Comparison of ENCODE assay signal across 9 mouse cellular contexts in genomic region chr4:35156149-35156611, GRCm38 (mm10). TPM values are rescaled to one million over a fixed set of nuclear protein-coding genes. Genes with fewer than 3 reads are reported as not detected.
DNase-seq lines count a peak whose midpoint lies in the region; ATAC-seq and TF ChIP-seq lines count a peak whose summit lies in the region.
"Had no signal": no experiment of that assay in that cellular context is flagged by ENCODE, and none has a peak within 500 bp of the region (broad histone marks: within the 10 kb centered on the region; RNA-seq: fewer than 3 reads in every experiment).

No protein-coding gene starts in this region.

- H3K4me2 ChIP-seq in intestine, embryonic 15.5 days (replicated peaks), result peak overlapping the region; percentile 81
- H3K4me2 ChIP-seq in liver, embryonic 11.5 days, result peak overlapping the region; percentile 96
- H3K4me2 ChIP-seq in midbrain, postnatal 0 days (ENCODE audit: low read depth, low read length, poor library complexity, severe bottlenecking), result peak overlapping the region; percentile 97

- no peaks in the 10 kb centered on the region for H3K36me3 ChIP-seq in intestine, embryonic 15.5 days
- no peaks in the 10 kb centered on the region for H3K36me3 ChIP-seq in liver, embryonic 11.5 days (ENCODE audit: control insufficient read depth, insufficient read depth, low read length)
- no peaks in the 10 kb centered on the region for H3K36me3 ChIP-seq in midbrain, postnatal 0 days (ENCODE audit: insufficient read depth, low read length)
- no peaks in the 10 kb centered on the region for H3K36me3 ChIP-seq in splenic B cell, adult 2 months (ENCODE audit: control insufficient read depth, insufficient read depth, low read length, poor library complexity, severe bottlenecking)
- H3K36me3 ChIP-seq: G1E had no signal

- H3K27me3 ChIP-seq in intestine, embryonic 15.5 days (replicated peaks), result no peaks in the 10 kb centered on the region
- H3K27me3 ChIP-seq in liver, embryonic 11.5 days (replicated peaks; ENCODE audit: control insufficient read depth, insufficient read depth, low read length), result no peaks in the 10 kb centered on the region
- peaks cover 8% of the 10 kb centered on the region; the same call in 1 of the 2 replicates for H3K27me3 ChIP-seq in midbrain, postnatal 0 days (ENCODE audit: insufficient read depth, low read length)
- H3K27me3 ChIP-seq in splenic B cell, adult 2 months (ENCODE audit: control insufficient read depth, insufficient read depth, low read length, poor library complexity, severe bottlenecking), result 0 out of 2 replicates have a peak, but pooled peaks cover 1% of the 10 kb centered on the region

- peak; percentile 21 for DNase-seq in layer of hippocampus, adult 11-12 months (ENCODE audit: low spot score)
- DNase-seq in layer of hippocampus, adult 8-10 months (ENCODE audit: low spot score in 2 of 2), result no peak
- peak; percentile 79 for DNase-seq in embryo, embryonic 10 days (ENCODE audit: low spot score)
- DNase-seq in liver, embryonic 11.5 days (ENCODE audit: low spot score), result peak; percentile 65
- DNase-seq in midbrain, postnatal 0 days (ENCODE audit: low spot score), result peak; percentile 8
- peak; percentile 43 for DNase-seq in splenic B cell, adult 2 months (ENCODE audit: low read depth, low spot score)

- 0% methylated on average over 26 of the region's 26 CpGs for WGBS in intestine, embryonic 15.5 days
- WGBS in liver, embryonic 11.5 days, result under 1% methylated on average over 26 of the region's 26 CpGs
- WGBS in midbrain, postnatal 0 days, result 1% methylated on average over 26 of the region's 26 CpGs

- H3K9ac ChIP-seq in intestine, embryonic 15.5 days, result peak overlapping the region; percentile 74
- H3K9ac ChIP-seq in liver, embryonic 11.5 days (ENCODE audit: low read depth, low read length), result peak overlapping the region; percentile 71
- H3K9ac ChIP-seq in midbrain, postnatal 0 days (replicated peaks; ENCODE audit: low read length, poor library complexity, severe bottlenecking), result peak overlapping the region; percentile 39

- no peaks in the 10 kb centered on the region for H3K9me3 ChIP-seq in intestine, embryonic 15.5 days
- H3K9me3 ChIP-seq in liver, embryonic 11.5 days (ENCODE audit: control insufficient read depth, low read length), result no peaks in the 10 kb centered on the region
- no peaks in the 10 kb centered on the region for H3K9me3 ChIP-seq in midbrain, postnatal 0 days (ENCODE audit: low read length)
- H3K9me3 ChIP-seq: G1E had no signal

- H3K4me3 ChIP-seq in intestine, embryonic 15.5 days (replicated peaks), result peak overlapping the region; percentile 63
- peak overlapping the region; percentile 73 for H3K4me3 ChIP-seq in liver, embryonic 11.5 days (ENCODE audit: low read depth, low read length)
- H3K4me3 ChIP-seq in midbrain, postnatal 0 days (ENCODE audit: low read depth, low read length), result peak overlapping the region; percentile 56

- peak; percentile 57 for ATAC-seq in granulocyte monocyte progenitor cell, adult 5-6 weeks (replicated peaks; ENCODE audit: poor library complexity, severe bottlenecking)
- ATAC-seq in intestine, embryonic 15.5 days, result peak; percentile 81
- peak; percentile 70 for ATAC-seq in liver, embryonic 11.5 days (replicated peaks; ENCODE audit: low FRiP score)
- 0 out of 2 replicates have a peak, but pooled peaks have one; percentile 43 for ATAC-seq in midbrain, postnatal 0 days (ENCODE audit: low FRiP score)

- peaks cover 4% of the 10 kb centered on the region; the same call in 1 of the 2 replicates for H3K4me1 ChIP-seq in intestine, embryonic 15.5 days (replicated peaks)
- H3K4me1 ChIP-seq in liver, embryonic 11.5 days (replicated peaks; ENCODE audit: control insufficient read depth, insufficient read depth, low read length), result 0 out of 2 replicates have a peak, but pooled peaks cover 4% of the 10 kb centered on the region
- peaks cover 8% of the 10 kb centered on the region; the same call in 1 of the 2 replicates for H3K4me1 ChIP-seq in midbrain, postnatal 0 days (ENCODE audit: insufficient read depth, low read length)

- TF ChIP-seq CTCF in midbrain, postnatal 0 days (IDR thresholded peaks at IDR 0.05), result no peak

- peak overlapping the region; percentile 95 for H3K27ac ChIP-seq in intestine, embryonic 15.5 days
- H3K27ac ChIP-seq in liver, embryonic 11.5 days (ENCODE audit: low read depth, low read length), result peak overlapping the region; percentile 65
- no peak overlapping the region for H3K27ac ChIP-seq in midbrain, postnatal 0 days (ENCODE audit: low read depth, low read length)

RNA-seq across cellular contexts. Expression of gene Mob3b, which starts 1.1 kb away (rescaled TPM):
- total RNA-seq in layer of hippocampus, adult 8-10 months (2022), result 1 to 10 TPM; 5.6 to 7.2 (median 6.3) TPM
- total RNA-seq in granulocyte monocyte progenitor cell, adult 5-6 weeks (2014; fragmentation: Nextera tagmentation), result 1.4 and 7.8 TPM in 2 replicates
- 0.77 and 2.2 TPM in 2 replicates for total RNA-seq in granulocyte monocyte progenitor cell, adult 5-6 weeks (2017)
- 30.2 and 32.1 TPM in 2 replicates for polyA plus RNA-seq in intestine, embryonic 15.5 days (2015; fragmentation: Nextera tagmentation; extraction: Ambion mirVana)
- polyA plus RNA-seq in liver, embryonic 11.5 days (2014; fragmentation: Nextera tagmentation; extraction: Ambion mirVana), result 6.7 and 7.6 TPM in 2 replicates
- 0.77 and 1.3 TPM in 2 replicates for total RNA-seq in midbrain, postnatal 0 days (2014; rRNA removed)
- polyA plus RNA-seq in midbrain, postnatal 0 days (2015; fragmentation: Nextera tagmentation; extraction: Ambion mirVana), result 1.6 and 1.8 TPM in 2 replicates
- polyA plus RNA-seq: G1E had no signal

RNA-seq across cellular contexts. Expression of gene Ifnk, which starts 4.3 kb away (rescaled TPM):
- not detected for total RNA-seq in layer of hippocampus, adult 8-10 months (2022)
- not detected in 2 replicates for total RNA-seq in granulocyte monocyte progenitor cell, adult 5-6 weeks (2014; fragmentation: Nextera tagmentation)
- not detected in 2 replicates for total RNA-seq in granulocyte monocyte progenitor cell, adult 5-6 weeks (2017)
- 0.49 and 0.64 TPM in 2 replicates for polyA plus RNA-seq in intestine, embryonic 15.5 days (2015; fragmentation: Nextera tagmentation; extraction: Ambion mirVana)
- polyA plus RNA-seq in liver, embryonic 11.5 days (2014; fragmentation: Nextera tagmentation; extraction: Ambion mirVana), result 0.39 TPM in 1 of 2 replicates, not detected in the other
- total RNA-seq in midbrain, postnatal 0 days (2014; rRNA removed), result not detected in 2 replicates
- not detected in 2 replicates for polyA plus RNA-seq in midbrain, postnatal 0 days (2015; fragmentation: Nextera tagmentation; extraction: Ambion mirVana)
- total RNA-seq: G1E had no signal
- polyA plus RNA-seq: G1E had no signal

Comparison
In these comparisons a context has a peak if more than half of its experiments do, and no peak if none do; other contexts are left out.
1. DNase-seq: peak in layer of hippocampus, adult 11-12 months (single experiment), embryo, embryonic 10 days (single experiment), liver, embryonic 11.5 days (single experiment), midbrain, postnatal 0 days (single experiment) and splenic B cell, adult 2 months (single experiment); none in layer of hippocampus, adult 8-10 months (0 of 2).
2. Peak in every context shown above with its lines, with median percentiles within 50 percentile points of each other: ATAC-seq, H3K4me2 ChIP-seq, H3K4me3 ChIP-seq and H3K9ac ChIP-seq.